Mouse (Mus musculus): Measurements from ENCODE around the gene Fhod1. TPM values are rescaled to one million over a fixed set of nuclear protein-coding genes. Genes with fewer than 3 reads are reported as not detected.

Gene Fhod1
- total and polyA plus RNA-seq, 3 experiments: 0.81 to 8.1 (median 3.1) TPM

DNA sequence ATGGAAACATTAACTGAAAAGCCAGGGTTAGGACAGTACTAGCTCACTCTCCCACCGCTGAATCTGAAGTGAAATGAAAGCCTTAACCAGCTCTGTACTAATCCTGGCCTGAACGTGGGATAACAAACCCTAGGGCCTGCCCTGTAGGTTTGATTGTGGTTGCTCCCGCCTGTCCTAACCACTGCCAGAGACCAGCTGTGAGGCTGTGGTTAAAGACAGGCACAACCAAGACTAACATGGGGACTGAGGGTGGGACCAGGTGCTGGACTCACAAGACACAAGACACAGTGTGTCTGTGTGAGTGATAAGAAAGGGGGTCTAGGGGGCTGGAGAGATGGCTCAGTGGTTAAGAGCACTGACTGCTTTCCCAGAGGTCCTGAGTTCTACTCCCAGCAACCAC lies 67.2 kb downstream of the Fhod1 start:
- Histone ChIP-seq H3K79me2 (replicated peaks; ENCODE audit: control insufficient read depth, extremely low read depth, insufficient read depth, poor library complexity, severe bottlenecking) (no peaks in the 10 kb centered on the region), H3K4me2 (ENCODE audit: insufficient read depth, low read depth, poor library complexity, severe bottlenecking) (no peak overlapping the region), H3K27ac (ENCODE audit: insufficient read depth, low read depth) (no peak overlapping the region), H3K4me3 (replicated peaks in 1 of 3; ENCODE audit: low read depth in 2 of 3, low read length in 2 of 3, poor library complexity in 1 of 3) (no peak overlapping the region), H3K4me1 (ENCODE audit: control insufficient read depth in 1 of 2, insufficient read depth in 2 of 2) (peaks cover 0 to 2% of the 10 kb centered on the region in 2 experiments; a peak in 1 of 4 replicates), H3K27me3 (replicated peaks) (no peaks in the 10 kb centered on the region), H3K9ac (ENCODE audit: insufficient read depth, low read depth) (no peak overlapping the region), H3K36me3 (replicated peaks in 1 of 2; ENCODE audit: control insufficient read depth in 1 of 2, insufficient read depth in 1 of 2, low read length in 1 of 2) (peaks cover 13 to 67% of the 10 kb centered on the region in 2 experiments), H3K9me3 (replicated peaks; ENCODE audit: low read length) (no peaks in the 10 kb centered on the region)
- TF ChIP-seq MAFK (IDR thresholded peaks at IDR 0.05; ENCODE audit: insufficient replicate concordance, low read length) (no peak), ZNF384 (IDR thresholded peaks at IDR 0.05; ENCODE audit: low read depth, low read length) (no peak), MEF2A (IDR thresholded peaks at IDR 0.05; ENCODE audit: borderline replicate concordance, low read depth, low read length) (no peak), KAT2A (IDR thresholded peaks at IDR 0.05; ENCODE audit: insufficient replicate concordance, low read length) (no peak), POLR2A (IDR thresholded peaks at IDR 0.05; ENCODE audit: low read depth, low read length) (no peak), UBTF (IDR thresholded peaks at IDR 0.05; ENCODE audit: low read depth, low read length) (no peak), ETS1 (conservative IDR thresholded peaks at IDR 0.05; ENCODE audit: low read depth, low read length) (no peak), MAX (IDR thresholded peaks at IDR 0.05; ENCODE audit: low read length) (no peak), SMC3 (IDR thresholded peaks at IDR 0.05; ENCODE audit: low read depth, low read length) (no peak), USF1 (IDR thresholded peaks at IDR 0.05; ENCODE audit: low read depth, low read length) (no peak), ZKSCAN1 (IDR thresholded peaks at IDR 0.05; ENCODE audit: borderline replicate concordance, low read depth, low read length) (no peak), GABPA (IDR thresholded peaks at IDR 0.05; ENCODE audit: insufficient replicate concordance, low read depth, low read length) (no peak)
- dilution Hi-C loops (cut with MboI; ENCODE audit: extremely low pct_ligation_motif_present, extremely low pct_unique_long_range_greater_than_20kb, low sequenced_read_pairs): no loop called here
- DNase-seq (ENCODE audit: extremely low read depth): no peak
- in situ Hi-C loops (cut with MboI; ENCODE audit: low pct_ligation_motif_present, low pct_unique_long_range_greater_than_20kb, low sequenced_read_pairs): loop anchor here (10.0 kb wide), 1 partner anchor 156 kb away; no protein-coding TSS in a partner anchor

Other genes with a start within 250 kb of the Fhod1 start
Only the 20 nearest of the 22 such genes appear.
- 49.7 and 70.2 TPM in 2 replicates for gene Cbfb, start 177.3 kb downstream of the Fhod1 start, total RNA-seq (2012; rRNA removed)
- gene Cbfb, start 177.3 kb downstream of the Fhod1 start, total RNA-seq (2014; rRNA removed): 170 and 203 TPM in 2 replicates
- 87.9 and 97.7 TPM in 2 replicates for gene Cbfb, start 177.3 kb downstream of the Fhod1 start, polyA plus RNA-seq (2012; ENCODE audit: insufficient read length, low read depth)
- 10.7 and 11.9 TPM in 2 replicates for gene D230025D16Rik, start 122.8 kb downstream of the Fhod1 start, total RNA-seq (2012; rRNA removed)
- 19.2 and 21.5 TPM in 2 replicates for gene D230025D16Rik, start 122.8 kb downstream of the Fhod1 start, total RNA-seq (2014; rRNA removed)
- 13.5 and 14.0 TPM in 2 replicates for gene D230025D16Rik, start 122.8 kb downstream of the Fhod1 start, polyA plus RNA-seq (2012; ENCODE audit: insufficient read length, low read depth)
- 4.0 and 4.1 TPM in 2 replicates for gene B3gnt9, start 92.8 kb downstream of the Fhod1 start, total RNA-seq (2012; rRNA removed)
- 0.66 and 0.78 TPM in 2 replicates for gene B3gnt9, start 92.8 kb downstream of the Fhod1 start, total RNA-seq (2014; rRNA removed)
- 0.57 and 0.91 TPM in 2 replicates for gene B3gnt9, start 92.8 kb downstream of the Fhod1 start, polyA plus RNA-seq (2012; ENCODE audit: insufficient read length, low read depth)
- gene Tradd, start 83.3 kb downstream of the Fhod1 start, total RNA-seq (2012; rRNA removed): 30.8 and 31.0 TPM in 2 replicates
- 20.4 and 20.7 TPM in 2 replicates for gene Tradd, start 83.3 kb downstream of the Fhod1 start, total RNA-seq (2014; rRNA removed)
- gene Tradd, start 83.3 kb downstream of the Fhod1 start, polyA plus RNA-seq (2012; ENCODE audit: insufficient read length, low read depth): 18.6 and 24.3 TPM in 2 replicates
- gene Fbxl8, start 83.3 kb downstream of the Fhod1 start, total RNA-seq (2012; rRNA removed): 8.6 and 10.5 TPM in 2 replicates
- 4.6 and 5.2 TPM in 2 replicates for gene Fbxl8, start 83.3 kb downstream of the Fhod1 start, total RNA-seq (2014; rRNA removed)
- 5.4 and 5.9 TPM in 2 replicates for gene Fbxl8, start 83.3 kb downstream of the Fhod1 start, polyA plus RNA-seq (2012; ENCODE audit: insufficient read length, low read depth)
- gene Hsf4, start 78.2 kb downstream of the Fhod1 start, total RNA-seq (2012; rRNA removed): 0.08 TPM in 1 of 2 replicates, not detected in the other
- gene Hsf4, start 78.2 kb downstream of the Fhod1 start, total RNA-seq (2014; rRNA removed): not detected in 2 replicates
- gene Hsf4, start 78.2 kb downstream of the Fhod1 start, polyA plus RNA-seq (2012; ENCODE audit: insufficient read length, low read depth): not detected in 2 replicates
- 0.34 and 0.42 TPM in 2 replicates for gene Nol3, start 71.8 kb downstream of the Fhod1 start, total RNA-seq (2012; rRNA removed)
- gene Nol3, start 71.8 kb downstream of the Fhod1 start, total RNA-seq (2014; rRNA removed): not detected in 2 replicates
- 0.31 TPM in 1 of 2 replicates, not detected in the other for gene Nol3, start 71.8 kb downstream of the Fhod1 start, polyA plus RNA-seq (2012; ENCODE audit: insufficient read length, low read depth)
- 4.7 and 4.8 TPM in 2 replicates for gene 4931428F04Rik, start 58.1 kb downstream of the Fhod1 start, total RNA-seq (2012; rRNA removed)
- 2.2 and 2.7 TPM in 2 replicates for gene 4931428F04Rik, start 58.1 kb downstream of the Fhod1 start, total RNA-seq (2014; rRNA removed)
- gene 4931428F04Rik, start 58.1 kb downstream of the Fhod1 start, polyA plus RNA-seq (2012; ENCODE audit: insufficient read length, low read depth): 9.1 and 9.4 TPM in 2 replicates
- gene Exoc3l, start 51.9 kb downstream of the Fhod1 start, total RNA-seq (2012; rRNA removed): 10.9 and 12.5 TPM in 2 replicates
- gene Exoc3l, start 51.9 kb downstream of the Fhod1 start, total RNA-seq (2014; rRNA removed): 3.9 and 4.4 TPM in 2 replicates
- 6.3 and 7.5 TPM in 2 replicates for gene Exoc3l, start 51.9 kb downstream of the Fhod1 start, polyA plus RNA-seq (2012; ENCODE audit: insufficient read length, low read depth)
- gene E2f4, start 50.3 kb downstream of the Fhod1 start, total RNA-seq (2012; rRNA removed): 51.0 and 62.4 TPM in 2 replicates
- gene E2f4, start 50.3 kb downstream of the Fhod1 start, total RNA-seq (2014; rRNA removed): 34.1 and 39.9 TPM in 2 replicates
- 165 and 198 TPM in 2 replicates for gene E2f4, start 50.3 kb downstream of the Fhod1 start, polyA plus RNA-seq (2012; ENCODE audit: insufficient read length, low read depth)
- 1.4 and 1.6 TPM in 2 replicates for gene Elmo3, start 42.4 kb downstream of the Fhod1 start, total RNA-seq (2012; rRNA removed)
- gene Elmo3, start 42.4 kb downstream of the Fhod1 start, total RNA-seq (2014; rRNA removed): 0.72 and 0.77 TPM in 2 replicates
- gene Elmo3, start 42.4 kb downstream of the Fhod1 start, polyA plus RNA-seq (2012; ENCODE audit: insufficient read length, low read depth): 1.3 and 2.4 TPM in 2 replicates
- 1.7 and 1.8 TPM in 2 replicates for gene Lrrc29, start 21.7 kb downstream of the Fhod1 start, total RNA-seq (2012; rRNA removed)
- gene Lrrc29, start 21.7 kb downstream of the Fhod1 start, total RNA-seq (2014; rRNA removed): 0.73 and 1.4 TPM in 2 replicates
- 1.4 and 1.8 TPM in 2 replicates for gene Lrrc29, start 21.7 kb downstream of the Fhod1 start, polyA plus RNA-seq (2012; ENCODE audit: insufficient read length, low read depth)
- 88.1 and 113 TPM in 2 replicates for gene Tmem208, start 21.6 kb downstream of the Fhod1 start, total RNA-seq (2012; rRNA removed)
- gene Tmem208, start 21.6 kb downstream of the Fhod1 start, total RNA-seq (2014; rRNA removed): 133 and 135 TPM in 2 replicates
- gene Tmem208, start 21.6 kb downstream of the Fhod1 start, polyA plus RNA-seq (2012; ENCODE audit: insufficient read length, low read depth): 76.2 and 99.9 TPM in 2 replicates
- 3.5 and 4.5 TPM in 2 replicates for gene Slc9a5, start 890 bp upstream of the Fhod1 start, total RNA-seq (2012; rRNA removed)
- 0.72 and 0.95 TPM in 2 replicates for gene Slc9a5, start 890 bp upstream of the Fhod1 start, total RNA-seq (2014; rRNA removed)
- 3.1 and 3.5 TPM in 2 replicates for gene Slc9a5, start 890 bp upstream of the Fhod1 start, polyA plus RNA-seq (2012; ENCODE audit: insufficient read length, low read depth)
- gene Plekhg4, start 25.3 kb upstream of the Fhod1 start, total RNA-seq (2012; rRNA removed): 0.80 and 1.1 TPM in 2 replicates
- gene Plekhg4, start 25.3 kb upstream of the Fhod1 start, total RNA-seq (2014; rRNA removed): 0.44 and 0.59 TPM in 2 replicates
- 0.33 and 0.54 TPM in 2 replicates for gene Plekhg4, start 25.3 kb upstream of the Fhod1 start, polyA plus RNA-seq (2012; ENCODE audit: insufficient read length, low read depth)
- gene Kctd19, start 65.5 kb upstream of the Fhod1 start, total RNA-seq (2012; rRNA removed): 0.08 TPM in 1 of 2 replicates, not detected in the other
- not detected in 2 replicates for gene Kctd19, start 65.5 kb upstream of the Fhod1 start, total RNA-seq (2014; rRNA removed)
- 0.22 TPM in 1 of 2 replicates, not detected in the other for gene Kctd19, start 65.5 kb upstream of the Fhod1 start, polyA plus RNA-seq (2012; ENCODE audit: insufficient read length, low read depth)
- 0.34 and 0.38 TPM in 2 replicates for gene Lrrc36, start 65.6 kb upstream of the Fhod1 start, total RNA-seq (2012; rRNA removed)
- 0.26 TPM in 1 of 2 replicates, not detected in the other for gene Lrrc36, start 65.6 kb upstream of the Fhod1 start, total RNA-seq (2014; rRNA removed)
- gene Lrrc36, start 65.6 kb upstream of the Fhod1 start, polyA plus RNA-seq (2012; ENCODE audit: insufficient read length, low read depth): 0.19 TPM in 2 replicates
- gene Tppp3, start 123.6 kb upstream of the Fhod1 start, total RNA-seq (2012; rRNA removed): 0.25 TPM in 2 replicates
- not detected in 2 replicates for gene Tppp3, start 123.6 kb upstream of the Fhod1 start, total RNA-seq (2014; rRNA removed)
- 0.39 and 0.49 TPM in 2 replicates for gene Tppp3, start 123.6 kb upstream of the Fhod1 start, polyA plus RNA-seq (2012; ENCODE audit: insufficient read length, low read depth)
- 2.1 and 2.6 TPM in 2 replicates for gene Zdhhc1, start 148.9 kb upstream of the Fhod1 start, total RNA-seq (2012; rRNA removed)
- 0.86 and 1.6 TPM in 2 replicates for gene Zdhhc1, start 148.9 kb upstream of the Fhod1 start, total RNA-seq (2014; rRNA removed)
- 2.6 and 3.6 TPM in 2 replicates for gene Zdhhc1, start 148.9 kb upstream of the Fhod1 start, polyA plus RNA-seq (2012; ENCODE audit: insufficient read length, low read depth)
- not detected in 2 replicates for gene Hsd11b2, start 170.8 kb upstream of the Fhod1 start, total RNA-seq (2012; rRNA removed)
- gene Hsd11b2, start 170.8 kb upstream of the Fhod1 start, total RNA-seq (2014; rRNA removed): not detected in 2 replicates
- not detected in 2 replicates for gene Hsd11b2, start 170.8 kb upstream of the Fhod1 start, polyA plus RNA-seq (2012; ENCODE audit: insufficient read length, low read depth)

All from CH12.LX (cell line).